Mouse (Mus musculus): ENCODE data around the gene Osgep. TPM values are rescaled to one million over a fixed set of nuclear protein-coding genes. Genes with fewer than 3 reads are reported as not detected.

Gene Osgep
- polyA plus RNA-seq, 1 experiment from 2014 or later, result 134 TPM

DNA sequence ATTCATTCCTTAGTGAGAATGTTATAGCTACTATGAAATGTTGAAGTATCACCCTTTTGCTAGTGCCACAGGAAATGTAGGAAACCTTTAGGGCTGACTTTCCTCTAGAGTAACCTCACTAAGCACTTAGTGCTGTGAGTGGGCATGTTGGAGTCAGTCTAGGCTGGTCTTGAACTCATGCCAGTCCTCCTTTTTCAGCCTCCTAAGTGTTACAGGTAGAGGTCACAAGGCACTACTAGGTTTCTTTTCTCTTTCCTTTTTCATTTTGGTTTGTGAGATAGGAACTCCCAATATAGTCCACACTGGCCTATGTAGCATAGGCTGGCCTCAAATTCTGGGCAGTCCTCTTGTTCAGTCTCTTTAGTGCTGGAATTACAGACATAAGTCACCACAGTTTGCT, 29.3 kb downstream of the Osgep start:
- no peaks in the 10 kb centered on the region for H3K36me3 ChIP-seq (ENCODE audit: control insufficient read depth, insufficient read depth, low read length)
- H3K4me2 ChIP-seq (ENCODE audit: low read length), result no peak overlapping the region
- H3K9ac ChIP-seq (ENCODE audit: low read length), result no peak overlapping the region
- peaks cover 11% of the 10 kb centered on the region for H3K27me3 ChIP-seq (ENCODE audit: control insufficient read depth, insufficient read depth, low read length)
- H3K4me1 ChIP-seq (ENCODE audit: control insufficient read depth in 2 of 2, insufficient read depth in 2 of 2, low read length in 2 of 2), result peaks cover 9 to 11% of the 10 kb centered on the region in 2 experiments; a peak in 3 of 4 replicates
- H3K4me3 ChIP-seq (ENCODE audit: control insufficient read depth in 1 of 2, insufficient read depth in 1 of 2, low read depth in 1 of 2, low read length in 2 of 2), result no peak overlapping the region
- no peaks in the 10 kb centered on the region for H3K9me3 ChIP-seq (ENCODE audit: control insufficient read depth, low read length)
- no peak for ATAC-seq (ENCODE audit: insufficient number of reproducible peaks, insufficient read depth, low FRiP score, low read depth)
- H3K27ac ChIP-seq (replicated peaks in 1 of 2; ENCODE audit: control insufficient read depth in 1 of 2, insufficient read depth in 1 of 2, low read depth in 2 of 2, low read length in 2 of 2), result no peak overlapping the region

- no peak overlapping the region for H3K4me2 ChIP-seq (ENCODE audit: low read length)
- no peak for ATAC-seq (ENCODE audit: insufficient number of reproducible peaks, insufficient read depth, low FRiP score, low read depth)
- no peak overlapping the region for H3K9ac ChIP-seq (ENCODE audit: low read length)
- 75% methylated on average over 22 of the region's 22 CpGs for WGBS
- peaks cover 11% of the 10 kb centered on the region for H3K27me3 ChIP-seq (ENCODE audit: control insufficient read depth, insufficient read depth, low read length)
- H3K9me3 ChIP-seq (ENCODE audit: control insufficient read depth, low read length), result no peaks in the 10 kb centered on the region
- no peak overlapping the region for H3K4me3 ChIP-seq (ENCODE audit: control insufficient read depth in 1 of 2, insufficient read depth in 1 of 2, low read depth in 1 of 2, low read length in 2 of 2)
- peaks cover 9 to 11% of the 10 kb centered on the region in 2 experiments; a peak in 3 of 4 replicates for H3K4me1 ChIP-seq (ENCODE audit: control insufficient read depth in 2 of 2, insufficient read depth in 2 of 2, low read length in 2 of 2)
- no peak overlapping the region for H3K27ac ChIP-seq (replicated peaks in 1 of 2; ENCODE audit: control insufficient read depth in 1 of 2, insufficient read depth in 1 of 2, low read depth in 2 of 2, low read length in 2 of 2)
- H3K36me3 ChIP-seq (ENCODE audit: control insufficient read depth, insufficient read depth, low read length), result no peaks in the 10 kb centered on the region
These were observed 31.9 kb downstream of the Osgep start for GRCm38 (mm10) chr14:50892541-50893459.

DNA sequence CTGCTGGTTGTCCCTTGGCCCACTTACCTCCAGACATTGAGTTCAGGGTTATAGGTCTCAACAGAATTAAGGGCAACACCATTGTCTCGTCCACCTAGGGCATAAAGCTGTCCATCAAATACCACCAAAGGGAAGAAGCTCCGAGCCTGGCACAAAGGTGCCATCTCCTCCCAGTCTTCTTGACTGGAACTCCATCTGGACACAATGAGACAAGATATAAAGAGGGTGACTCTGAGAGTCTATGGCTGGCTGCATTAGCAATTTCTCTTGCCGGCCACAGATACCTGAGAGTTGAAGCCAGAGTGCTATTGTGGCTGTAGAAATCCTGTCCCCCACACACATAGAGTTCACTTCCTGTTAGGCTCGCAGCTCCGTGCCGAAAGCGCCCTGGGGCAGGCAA, 32.6 kb downstream of the Osgep start:
- ATAC-seq (ENCODE audit: insufficient number of reproducible peaks, insufficient read depth, low FRiP score, low read depth), result no peak
- H3K9me3 ChIP-seq (ENCODE audit: control insufficient read depth, low read length), result no peaks in the 10 kb centered on the region
- no peaks in the 10 kb centered on the region for H3K36me3 ChIP-seq (ENCODE audit: control insufficient read depth, insufficient read depth, low read length)
- WGBS, result 77% methylated on average over 7 of the region's 7 CpGs
- peaks cover 9% of the 10 kb centered on the region in 2 experiments; a peak in 3 of 4 replicates for H3K4me1 ChIP-seq (ENCODE audit: control insufficient read depth in 2 of 2, insufficient read depth in 2 of 2, low read length in 2 of 2)
- no peak overlapping the region for H3K4me3 ChIP-seq (ENCODE audit: control insufficient read depth in 1 of 2, insufficient read depth in 1 of 2, low read depth in 1 of 2, low read length in 2 of 2)
- no peak overlapping the region for H3K27ac ChIP-seq (replicated peaks in 1 of 2; ENCODE audit: control insufficient read depth in 1 of 2, insufficient read depth in 1 of 2, low read depth in 2 of 2, low read length in 2 of 2)
- H3K4me2 ChIP-seq (ENCODE audit: low read length), result no peak overlapping the region
- H3K9ac ChIP-seq (ENCODE audit: low read length), result no peak overlapping the region
- peaks cover 10% of the 10 kb centered on the region for H3K27me3 ChIP-seq (ENCODE audit: control insufficient read depth, insufficient read depth, low read length)

- peaks cover 7 to 9% of the 10 kb centered on the region in 2 experiments; a peak in 3 of 4 replicates for H3K4me1 ChIP-seq (ENCODE audit: control insufficient read depth in 2 of 2, insufficient read depth in 2 of 2, low read length in 2 of 2)
- ATAC-seq (ENCODE audit: insufficient number of reproducible peaks, insufficient read depth, low FRiP score, low read depth), result no peak
- no peak overlapping the region for H3K4me2 ChIP-seq (ENCODE audit: low read length)
- 88% methylated on average over 8 of the region's 8 CpGs for WGBS
- peaks cover 5% of the 10 kb centered on the region for H3K27me3 ChIP-seq (ENCODE audit: control insufficient read depth, insufficient read depth, low read length)
- H3K9ac ChIP-seq (ENCODE audit: low read length), result no peak overlapping the region
- H3K4me3 ChIP-seq (ENCODE audit: control insufficient read depth in 1 of 2, insufficient read depth in 1 of 2, low read depth in 1 of 2, low read length in 2 of 2), result no peak overlapping the region
- H3K36me3 ChIP-seq (ENCODE audit: control insufficient read depth, insufficient read depth, low read length), result no peaks in the 10 kb centered on the region
- no peak overlapping the region for H3K27ac ChIP-seq (replicated peaks in 1 of 2; ENCODE audit: control insufficient read depth in 1 of 2, insufficient read depth in 1 of 2, low read depth in 2 of 2, low read length in 2 of 2)
- no peaks in the 10 kb centered on the region for H3K9me3 ChIP-seq (ENCODE audit: control insufficient read depth, low read length)
These were observed 33.1 kb downstream of the Osgep start for GRCm38 (mm10) chr14:50891621-50892020.

DNA sequence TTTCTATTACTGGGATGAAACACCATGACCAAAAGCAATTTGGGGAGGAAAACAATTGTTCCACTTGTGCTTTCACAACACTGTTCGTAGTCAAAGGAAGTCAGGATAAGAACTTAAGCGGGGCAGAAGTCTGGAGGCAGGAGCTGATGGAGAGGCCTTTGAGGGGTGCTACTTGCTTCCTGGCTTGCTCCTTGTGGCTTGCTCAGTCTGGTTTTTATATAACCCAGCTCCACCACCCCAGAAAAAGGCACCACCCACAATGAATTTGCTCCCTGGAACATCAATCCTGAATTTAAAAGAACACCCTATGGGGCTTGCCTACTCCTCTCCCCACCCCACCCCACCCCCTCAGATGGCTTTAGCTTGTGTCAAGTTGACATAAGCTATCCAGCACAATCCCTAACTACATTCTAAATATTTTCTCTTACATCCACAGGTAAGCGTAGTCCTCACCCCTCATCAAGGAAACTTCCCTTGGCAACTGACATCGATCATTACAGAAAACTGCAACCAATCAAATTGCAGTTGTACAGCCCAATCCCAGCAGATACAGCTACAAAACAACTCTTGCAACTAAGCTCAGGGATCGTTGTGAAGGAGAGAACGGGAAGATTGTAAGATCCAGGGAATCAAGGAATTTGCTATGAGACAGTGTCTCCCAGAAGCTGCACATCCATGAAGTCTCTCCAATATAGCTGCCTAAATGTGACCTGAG, 48.3 kb downstream of the Osgep start:
- no peak for ATAC-seq (ENCODE audit: insufficient number of reproducible peaks, insufficient read depth, low FRiP score, low read depth)
- H3K27me3 ChIP-seq (ENCODE audit: control insufficient read depth, insufficient read depth, low read length), result no peaks in the 10 kb centered on the region
- no peak overlapping the region for H3K4me2 ChIP-seq (ENCODE audit: low read length)
- H3K36me3 ChIP-seq (ENCODE audit: control insufficient read depth, insufficient read depth, low read length), result 0 out of 2 replicates have a peak, but pooled peaks cover 3% of the 10 kb centered on the region
- no peak overlapping the region for H3K9ac ChIP-seq (ENCODE audit: low read length)
- H3K9me3 ChIP-seq (ENCODE audit: control insufficient read depth, low read length), result no peaks in the 10 kb centered on the region
- 88% methylated on average over 6 of the region's 6 CpGs for WGBS
- no peak overlapping the region for H3K27ac ChIP-seq (replicated peaks in 1 of 2; ENCODE audit: control insufficient read depth in 1 of 2, insufficient read depth in 1 of 2, low read depth in 2 of 2, low read length in 2 of 2)
- no peak overlapping the region for H3K4me3 ChIP-seq (ENCODE audit: control insufficient read depth in 1 of 2, insufficient read depth in 1 of 2, low read depth in 1 of 2, low read length in 2 of 2)
- H3K4me1 ChIP-seq (ENCODE audit: control insufficient read depth in 2 of 2, insufficient read depth in 2 of 2, low read length in 2 of 2), result no peaks in the 10 kb centered on the region

GRCm38 (mm10) chr14:50875591-50876230, 49.0 kb downstream of the Osgep start:
- peaks cover 1 to 2% of the 10 kb centered on the region in 2 experiments; a peak in 1 of 4 replicates for H3K4me1 ChIP-seq (ENCODE audit: control insufficient read depth in 2 of 2, insufficient read depth in 2 of 2, low read length in 2 of 2)
- ATAC-seq (ENCODE audit: insufficient number of reproducible peaks, insufficient read depth, low FRiP score, low read depth), result no peak
- no peaks in the 10 kb centered on the region for H3K27me3 ChIP-seq (ENCODE audit: control insufficient read depth, insufficient read depth, low read length)
- WGBS, result 81% methylated on average over 6 of the region's 6 CpGs
- H3K9me3 ChIP-seq (ENCODE audit: control insufficient read depth, low read length), result no peaks in the 10 kb centered on the region
- H3K9ac ChIP-seq (ENCODE audit: low read length), result no peak overlapping the region
- H3K4me3 ChIP-seq (ENCODE audit: control insufficient read depth in 1 of 2, insufficient read depth in 1 of 2, low read depth in 1 of 2, low read length in 2 of 2), result no peak overlapping the region
- no peak overlapping the region for H3K4me2 ChIP-seq (ENCODE audit: low read length)
- H3K27ac ChIP-seq (replicated peaks in 1 of 2; ENCODE audit: control insufficient read depth in 1 of 2, insufficient read depth in 1 of 2, low read depth in 2 of 2, low read length in 2 of 2), result no peak overlapping the region
- 0 out of 2 replicates have a peak, but pooled peaks cover 3% of the 10 kb centered on the region for H3K36me3 ChIP-seq (ENCODE audit: control insufficient read depth, insufficient read depth, low read length)

DNA sequence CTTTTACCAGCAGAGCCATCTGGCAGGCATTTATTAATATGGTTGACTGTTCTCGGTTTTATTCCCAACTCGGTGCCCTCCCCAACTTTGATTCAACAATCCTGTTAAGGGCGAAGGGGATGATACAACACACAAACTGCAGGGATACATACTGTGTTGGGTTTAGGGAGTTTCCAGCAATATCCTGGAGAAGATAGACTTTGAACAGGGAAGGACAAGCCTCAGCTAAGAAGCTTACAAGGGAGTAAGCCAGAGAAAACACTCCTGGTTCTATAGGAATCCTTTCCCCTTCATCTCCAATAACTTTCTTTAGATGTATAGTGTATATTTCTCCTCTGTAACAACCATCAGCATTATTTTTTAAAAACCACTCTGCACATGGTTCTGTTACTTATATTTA, 49.5 kb downstream of the Osgep start:
- Histone ChIP-seq H3K4me3 (ENCODE audit: control insufficient read depth in 1 of 2, insufficient read depth in 1 of 2, low read depth in 1 of 2, low read length in 2 of 2) (no peak overlapping the region), H3K27me3 (ENCODE audit: control insufficient read depth, insufficient read depth, low read length) (no peaks in the 10 kb centered on the region), H3K27ac (replicated peaks in 1 of 2; ENCODE audit: control insufficient read depth in 1 of 2, insufficient read depth in 1 of 2, low read depth in 2 of 2, low read length in 2 of 2) (no peak overlapping the region), H3K36me3 (ENCODE audit: control insufficient read depth, insufficient read depth, low read length) (0 out of 2 replicates have a peak, but pooled peaks cover 3% of the 10 kb centered on the region), H3K4me1 (ENCODE audit: control insufficient read depth in 2 of 2, insufficient read depth in 2 of 2, low read length in 2 of 2) (peaks cover 2 to 3% of the 10 kb centered on the region in 2 experiments; a peak in 1 of 4 replicates), H3K9me3 (ENCODE audit: control insufficient read depth, low read length) (no peaks in the 10 kb centered on the region), H3K9ac (ENCODE audit: low read length) (no peak overlapping the region), H3K4me2 (ENCODE audit: low read length) (no peak overlapping the region)
- WGBS, result 79% methylated on average over 3 of the region's 3 CpGs
- ATAC-seq (ENCODE audit: insufficient number of reproducible peaks, insufficient read depth, low FRiP score, low read depth), result no peak

Measured in heart, embryonic 14.5 days (tissue).